Mouse (Mus musculus) lung, adult 2 months (tissue): ENCODE data around the gene Miga2.

ENCODE experiments used
- CTCF ChIP-seq: fragments of 200-500 bp; IDR thresholded peaks from 2 replicates; pipeline ENCODE4 v1.5.1; 2011; ENCODE audit warnings: mild to moderate bottlenecking, low read length, control low read depth; ENCODE audit not compliant: insufficient read depth
- POLR2A ChIP-seq: fragments of 200-500 bp; IDR thresholded peaks from 2 replicates; pipeline ENCODE4 v1.6.1; 2011; ENCODE audit warnings: low read depth, mild to moderate bottlenecking, control low read depth, low read length, borderline replicate concordance; ENCODE audit errors: extremely low read depth

DNA sequence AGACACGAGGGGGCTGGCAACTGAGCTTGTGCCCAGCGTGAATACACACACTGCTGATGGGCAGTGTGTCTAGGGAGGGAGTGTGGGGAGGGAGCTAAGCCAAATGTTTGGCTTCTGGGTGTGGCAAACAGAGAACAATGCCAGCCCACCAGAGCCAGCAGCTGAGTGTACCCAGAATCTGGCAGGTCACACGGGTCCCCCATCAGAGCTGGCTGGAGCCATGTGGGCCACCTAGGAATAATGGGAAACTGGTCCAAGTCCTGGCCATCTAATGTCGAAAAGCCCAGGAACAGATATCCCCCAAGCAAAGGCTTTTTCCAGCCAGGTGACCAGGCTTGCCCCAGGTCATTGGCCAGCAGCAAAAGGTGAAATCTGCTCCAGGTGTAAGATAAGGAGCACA is 8.2 kb upstream of the Miga2 start:
- no peak for TF ChIP-seq CTCF
- no peak for TF ChIP-seq POLR2A
